Mouse (Mus musculus): ENCODE data around the gene Nupl1. TPM values are rescaled to one million over a fixed set of nuclear protein-coding genes. Genes with fewer than 3 reads are reported as not detected.

The Nupl1 gene
- total RNA-seq (2021) (not detected), polyA plus RNA-seq (2012; rRNA removed) (not detected in 2 replicates)
- long read RNA-seq, partial matches to known transcripts, result 0 of 2 reads
- long read RNA-seq, other reads (novel, unspliced or antisense), result 2 of 2 reads

- peak; percentile 98 for DNase-seq
Observed at GRCm38 (mm10) chr14:60251281-60252003, at the start of gene Nupl1, which contains the start of gene Gm49336. TSS of gene Nupl1 (minus strand) at chr14:60251431. TSS of gene Gm49336 (minus strand) at chr14:60251507.

GRCm38 (mm10) chr14:60301024-60301423, 49.8 kb upstream of the Nupl1 start:
- DNase-seq, result no peak

GRCm38 (mm10) chr14:60300224-60300991, 49.2 kb upstream of the Nupl1 start:
- no peak for DNase-seq

GRCm38 (mm10) chr14:60295531-60295930, 44.3 kb upstream of the Nupl1 start:
- no peak for DNase-seq

- no peak for DNase-seq
Observed at GRCm38 (mm10) chr14:60290363-60290762, 39.1 kb upstream of the Nupl1 start.

GRCm38 (mm10) chr14:60286194-60286863, 35.1 kb upstream of the Nupl1 start:
- no peak for DNase-seq

- DNase-seq, result no peak
Observed at GRCm38 (mm10) chr14:60275301-60276276, 24.4 kb upstream of the Nupl1 start.

- DNase-seq, result no peak
Observed at GRCm38 (mm10) chr14:60273346-60273745, 22.1 kb upstream of the Nupl1 start.

- no peak for DNase-seq
Observed at GRCm38 (mm10) chr14:60269333-60269732, 18.1 kb upstream of the Nupl1 start.

- peak; percentile 97 for DNase-seq
Observed at GRCm38 (mm10) chr14:60264990-60265876, 14.0 kb upstream of the Nupl1 start, which contains the start of gene Mtmr6. TSS of gene Mtmr6 (plus strand) at chr14:60265228.

- DNase-seq, result no peak
Observed at GRCm38 (mm10) chr14:60262316-60262715, 11.1 kb upstream of the Nupl1 start.

- DNase-seq, result no peak
Observed at GRCm38 (mm10) chr14:60257851-60258250, 6.6 kb upstream of the Nupl1 start.

GRCm38 (mm10) chr14:60257101-60257500, 5.9 kb upstream of the Nupl1 start:
- no peak for DNase-seq

- DNase-seq, result no peak
Observed at GRCm38 (mm10) chr14:60256356-60256755, 5.1 kb upstream of the Nupl1 start.

- no peak for DNase-seq
Observed at GRCm38 (mm10) chr14:60254774-60255173, 3.5 kb upstream of the Nupl1 start.

GRCm38 (mm10) chr14:60253466-60253865, 2.2 kb upstream of the Nupl1 start:
- DNase-seq, result no peak

- no peak for DNase-seq
Observed at GRCm38 (mm10) chr14:60252004-60253000, 1.1 kb upstream of the Nupl1 start.

GRCm38 (mm10) chr14:60250879-60251278, 352 bp downstream of the Nupl1 start:
- DNase-seq, result no peak

GRCm38 (mm10) chr14:60250366-60250765, 865 bp downstream of the Nupl1 start:
- no peak for DNase-seq

All from adrenal gland, adult 2 months (tissue).